Mouse (Mus musculus): ENCODE data around the gene Top2b. TPM values are rescaled to one million over a fixed set of nuclear protein-coding genes. Genes with fewer than 3 reads are reported as not detected.

The Top2b gene
- total RNA-seq, 2 experiments from 2014 or later: 29.8 to 32.5 TPM

Other genes with a start within 250 kb of the Top2b start
- gene Ngly1, start 115.9 kb upstream of the Top2b start, total RNA-seq (2021): 10 to 100 TPM; 46.5 to 50.7 TPM
- 10 to 100 TPM in 1 of 2 experiments, 1 to 10 TPM in 1; 9.3 to 11.6 TPM for gene Oxsm, start 115.4 kb upstream of the Top2b start, total RNA-seq (2021)